Mouse (Mus musculus) hindbrain, embryonic 10.5 days (tissue): ENCODE results near the gene Olfr739. TPM values are rescaled to one million over a fixed set of nuclear protein-coding genes. Genes with fewer than 3 reads are reported as not detected.

ENCODE experiments used
- DNase-seq: peaks from one replicate; pipeline ENCODE4 v3.0.0-alpha.2; 2017; ENCODE audit warnings: low spot score
- H3K27ac ChIP-seq: fragments of 300-500 bp; sonication (generic); 2 replicates; pipeline ENCODE4 v1.5.1; 2016; ENCODE audit warnings: mild to moderate bottlenecking, moderate library complexity
- H3K27me3 ChIP-seq: fragments of 300-500 bp; sonication (generic); 2 replicates; pipeline ENCODE4 v1.6.1; 2016; ENCODE audit warnings: mild to moderate bottlenecking; ENCODE audit not compliant: poor library complexity, insufficient read depth, severe bottlenecking
- H3K36me3 ChIP-seq: fragments of 300-500 bp; sonication (generic); 2 replicates; pipeline ENCODE4 v1.6.1; 2016; ENCODE audit warnings: mild to moderate bottlenecking, moderate library complexity
- H3K4me1 ChIP-seq: fragments of 300-500 bp; sonication (generic); replicated peaks from 2 replicates; pipeline ENCODE4 v1.6.1; 2016; ENCODE audit warnings: mild to moderate bottlenecking
- H3K4me3 ChIP-seq: fragments of 300-500 bp; sonication (generic); 2 replicates; pipeline ENCODE4 v1.5.1; 2016; ENCODE audit warnings: mild to moderate bottlenecking, moderate library complexity
- H3K9me3 ChIP-seq: fragments of 300-500 bp; sonication (generic); 2 replicates; pipeline ENCODE4 v1.6.1; 2016; ENCODE audit warnings: mild to moderate bottlenecking, moderate library complexity
- WGBS: fragments of 180-500 bp; shearing (Covaris S2); methylation state at CpG from one replicate; pipeline ENCODE4 v1.1.7; 2016; 5-methylcytosine and 5-hydroxymethylcytosine counted together
- polyA plus RNA-seq: library from polyadenylated mRNA; unstranded; fragments of >200 nt; fragmentation: Nextera tagmentation; extraction: Ambion mirVana; gene quantifications from 2 replicates; pipeline ENCODE4 v1.2.1, GENCODE M21; 2016

Gene Olfr739
- polyA plus RNA-seq = not detected in 2 replicates

DNA sequence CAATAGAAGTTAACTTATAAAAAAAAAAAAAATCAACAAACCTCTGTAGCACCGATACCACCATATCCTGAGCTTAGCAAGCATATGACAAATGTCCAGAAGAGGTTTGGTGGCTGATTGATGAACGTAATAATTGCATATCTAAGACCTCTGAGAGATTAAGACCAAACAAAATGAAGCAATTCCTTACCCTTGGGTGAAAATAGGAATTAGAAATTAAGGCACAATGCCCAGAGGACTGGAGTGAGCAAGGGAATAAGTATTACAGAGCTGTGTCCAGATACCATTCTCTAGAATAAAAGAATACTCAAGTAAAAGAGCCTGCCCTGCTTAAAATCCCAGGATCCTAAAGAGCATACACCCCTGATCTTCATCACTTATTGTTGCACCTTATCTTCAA is at the start of gene Olfr739:
Gene Olfr739, plus strand, starts transcription at position 301 of the 400 bp plus-strand sequence.
- no peaks in the 10 kb centered on the region for H3K36me3 ChIP-seq
- H3K4me1 ChIP-seq = no peaks in the 10 kb centered on the region
- 77% methylated on average over 2 of the region's 2 CpGs for WGBS
- no peak within 1 kb of the TSS for H3K27ac ChIP-seq
- no peak for DNase-seq
- no peak within 1 kb of the TSS for H3K4me3 ChIP-seq
- H3K27me3 ChIP-seq = no peaks in the 10 kb centered on the region
- H3K9me3 ChIP-seq = no peaks in the 10 kb centered on the region

- no peaks in the 10 kb centered on the region for H3K36me3 ChIP-seq
- no peak within 1 kb of the TSS for H3K4me3 ChIP-seq
- peaks cover 4% of the 10 kb centered on the region; the same call in 1 of the 2 replicates for H3K4me1 ChIP-seq
- H3K27ac ChIP-seq = no peak within 1 kb of the TSS
- 89% methylated on average over 2 of the region's 2 CpGs for WGBS
- H3K9me3 ChIP-seq = no peaks in the 10 kb centered on the region
- H3K27me3 ChIP-seq = no peaks in the 10 kb centered on the region
- no peak for DNase-seq
Measured at GRCm38 (mm10) chr14:50380863-50381262, 37.6 kb upstream of the Olfr739 start, which contains the start of gene Olfr736. Gene Olfr736 (plus strand): TSS chr14:50381163.

- no peaks in the 10 kb centered on the region for H3K9me3 ChIP-seq
- WGBS = 93% methylated on average over 1 of the region's 1 CpGs
- H3K27me3 ChIP-seq = no peaks in the 10 kb centered on the region
- H3K4me1 ChIP-seq = no peaks in the 10 kb centered on the region
- H3K4me3 ChIP-seq = no peak within 1 kb of the TSS
- DNase-seq = no peak
- no peaks in the 10 kb centered on the region for H3K36me3 ChIP-seq
- H3K27ac ChIP-seq = no peak within 1 kb of the TSS
Measured at GRCm38 (mm10) chr14:50407268-50407667, 11.2 kb upstream of the Olfr739 start, which contains the start of gene Olfr738. Gene Olfr738 (plus strand): TSS chr14:50407568.

GRCm38 (mm10) chr14:50445245-50445644 is 26.8 kb downstream of the Olfr739 start, which contains the start of gene Olfr740:
Gene Olfr740 (plus strand): TSS chr14:50445545.
- no peak for DNase-seq
- Histone ChIP-seq H3K4me3 (no peak within 1 kb of the TSS), H3K27me3 (no peaks in the 10 kb centered on the region), H3K27ac (no peak within 1 kb of the TSS), H3K9me3 (no peaks in the 10 kb centered on the region), H3K4me1 (no peaks in the 10 kb centered on the region), H3K36me3 (no peaks in the 10 kb centered on the region)
- 85% methylated on average over 3 of the region's 3 CpGs for whole genome bisulfite sequencing

DNA sequence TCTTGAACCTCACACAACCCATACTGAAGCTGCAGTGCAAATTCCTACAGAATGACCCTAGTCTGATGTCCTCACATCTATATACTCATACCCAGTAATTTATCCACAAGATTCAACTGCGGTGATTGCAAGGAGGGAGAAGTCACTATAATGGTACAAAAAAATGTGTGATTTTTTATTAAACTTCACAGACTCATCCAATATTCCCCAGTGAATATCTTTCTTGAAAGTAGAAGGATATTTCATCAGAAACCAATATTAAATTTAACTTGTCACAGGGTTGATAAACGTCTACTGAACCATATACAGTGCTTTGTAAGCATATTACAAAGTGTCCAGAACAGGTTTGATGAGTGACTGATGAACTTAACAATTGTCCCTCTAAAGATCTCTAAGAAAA is 54.0 kb downstream of the Olfr739 start, which contains the start of gene Olfr741:
Gene Olfr741, plus strand, starts transcription at position 301 of the 400 bp plus-strand sequence.
- no peaks in the 10 kb centered on the region for H3K36me3 ChIP-seq
- no peak within 1 kb of the TSS for H3K27ac ChIP-seq
- no peaks in the 10 kb centered on the region for H3K27me3 ChIP-seq
- no peaks in the 10 kb centered on the region for H3K4me1 ChIP-seq
- 76% methylated on average over 2 of the region's 2 CpGs for WGBS
- no peak within 1 kb of the TSS for H3K4me3 ChIP-seq
- 0 out of 2 replicates have a peak, but pooled peaks cover 3% of the 10 kb centered on the region for H3K9me3 ChIP-seq
- DNase-seq = no peak

Other genes with a start within 250 kb of the Olfr739 start
- gene Olfr730, start 230.4 kb upstream of the Olfr739 start, polyA plus RNA-seq = not detected in 2 replicates
- gene Olfr731, start 176.8 kb upstream of the Olfr739 start, polyA plus RNA-seq = not detected in 2 replicates
- gene Olfr732, start 134.4 kb upstream of the Olfr739 start, polyA plus RNA-seq = not detected in 2 replicates
- gene Olfr733, start 117.1 kb upstream of the Olfr739 start, polyA plus RNA-seq = not detected in 2 replicates
- gene Olfr734, start 91.9 kb upstream of the Olfr739 start, polyA plus RNA-seq = not detected in 2 replicates
- not detected in 2 replicates for gene Olfr735, start 69.8 kb upstream of the Olfr739 start, polyA plus RNA-seq
- gene Tlr11, start 60.7 kb upstream of the Olfr739 start, polyA plus RNA-seq = not detected in 2 replicates
- not detected in 2 replicates for gene Olfr736, start 37.5 kb upstream of the Olfr739 start, polyA plus RNA-seq
- gene Olfr738, start 11.1 kb upstream of the Olfr739 start, polyA plus RNA-seq = not detected in 2 replicates
- gene Olfr740, start 26.9 kb downstream of the Olfr739 start, polyA plus RNA-seq = not detected in 2 replicates
- gene Olfr741, start 54.1 kb downstream of the Olfr739 start, polyA plus RNA-seq = not detected in 2 replicates
- gene Olfr742, start 85.0 kb downstream of the Olfr739 start, polyA plus RNA-seq = not detected in 2 replicates
- not detected in 2 replicates for gene Olfr743, start 103.2 kb downstream of the Olfr739 start, polyA plus RNA-seq
- not detected in 2 replicates for gene Olfr744, start 196.3 kb downstream of the Olfr739 start, polyA plus RNA-seq
- gene Olfr745, start 220.8 kb downstream of the Olfr739 start, polyA plus RNA-seq = not detected in 2 replicates
- gene Olfr746, start 228.5 kb downstream of the Olfr739 start, polyA plus RNA-seq = not detected in 2 replicates